Mouse (Mus musculus): ENCODE data around the gene Mtif3. TPM values are rescaled to one million over a fixed set of nuclear protein-coding genes. Genes with fewer than 3 reads are reported as not detected.

Mtif3 gene
- polyA plus RNA-seq (2017; shearing (Covaris generic)) = 11.5 TPM

DNA sequence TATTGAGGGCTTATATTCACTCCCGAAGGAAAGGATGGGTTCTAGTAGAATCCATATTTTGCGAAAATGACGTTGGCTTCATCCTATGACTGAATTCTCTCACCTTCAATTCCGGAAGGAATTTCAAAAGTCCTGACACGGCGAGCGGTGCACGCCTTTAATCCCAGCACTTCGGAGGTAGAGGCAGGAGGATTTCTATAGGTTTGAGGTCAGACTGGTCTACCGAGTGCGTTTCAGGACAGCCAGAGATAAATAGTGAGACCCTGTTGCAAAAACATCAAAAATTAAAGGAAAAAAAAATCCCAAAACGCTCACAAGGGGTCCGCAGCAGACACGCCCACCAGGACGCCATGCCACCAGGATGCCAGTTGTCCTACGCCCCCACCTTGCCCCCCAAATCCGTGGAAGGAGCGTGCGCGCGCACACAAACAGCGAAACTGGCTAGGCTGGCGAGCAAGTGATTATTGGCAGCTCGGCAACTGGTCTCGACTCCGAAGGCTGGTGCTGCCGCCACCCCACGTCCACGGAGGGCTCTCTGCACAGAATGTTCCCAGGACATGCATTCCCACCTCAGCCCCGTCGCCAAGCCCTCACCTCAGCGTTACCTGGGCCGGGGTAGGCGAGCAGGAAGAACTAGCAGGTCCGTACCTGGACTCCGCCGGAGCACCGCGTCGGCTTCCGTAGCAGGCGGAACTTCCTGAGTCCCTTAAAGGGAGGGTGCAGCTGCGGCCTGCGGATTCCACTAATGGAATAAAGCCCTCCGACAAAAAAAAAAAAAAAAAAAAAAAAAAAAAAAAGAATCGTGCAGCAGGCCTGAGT is at the start of gene Mtif3:
Gene Mtif3, minus strand, starts transcription at position 683 of the 819 bp plus-strand sequence.

DNA sequence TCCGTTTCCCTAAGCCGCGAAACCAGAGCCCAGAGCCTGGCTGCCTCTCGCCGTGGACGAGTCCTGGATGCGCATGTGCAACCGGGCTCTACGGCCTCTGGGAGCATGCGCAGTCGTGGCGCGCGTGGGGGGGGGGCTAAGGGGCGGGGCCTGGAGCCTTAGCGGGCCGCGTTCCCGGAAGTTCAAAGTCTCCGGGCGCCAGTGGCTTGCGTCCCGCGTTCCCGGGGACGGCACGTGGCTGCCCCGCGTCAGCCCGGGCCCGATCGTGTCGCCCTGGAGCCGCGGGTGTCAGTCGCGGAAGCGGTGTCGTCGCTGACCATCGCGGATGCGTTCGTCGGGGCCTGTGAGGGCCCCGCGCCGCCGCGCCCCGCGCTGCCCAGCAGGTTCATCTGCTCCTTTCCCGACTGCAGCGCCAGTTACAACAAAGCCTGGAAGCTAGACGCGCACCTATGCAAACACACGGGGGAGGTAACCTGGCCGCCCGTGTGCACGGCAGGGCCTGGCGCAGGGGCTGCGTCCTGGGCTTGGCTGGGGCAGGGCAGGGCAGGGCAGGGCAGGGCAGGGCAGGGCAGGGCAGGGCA is 15.0 kb downstream of the Mtif3 start, which contains the start of gene Gtf3a:
Gene Gtf3a, plus strand, starts transcription at position 150 of the 581 bp plus-strand sequence.

Other genes with a start within 250 kb of the Mtif3 start
- 39.4 TPM for gene Usp12, start 168.8 kb downstream of the Mtif3 start, polyA plus RNA-seq (2017; shearing (Covaris generic))
- 439 TPM for gene Rpl21, start 130.9 kb downstream of the Mtif3 start, polyA plus RNA-seq (2017; shearing (Covaris generic))
- gene Rasl11a, start 118.7 kb downstream of the Mtif3 start, polyA plus RNA-seq (2017; shearing (Covaris generic)) = 21.3 TPM
- 50.8 TPM for gene Gtf3a, start 15.1 kb downstream of the Mtif3 start, polyA plus RNA-seq (2017; shearing (Covaris generic))
- 79.5 TPM for gene Lnx2, start 112.8 kb upstream of the Mtif3 start, polyA plus RNA-seq (2017; shearing (Covaris generic))
- 222 TPM for gene Polr1d, start 113.2 kb upstream of the Mtif3 start, polyA plus RNA-seq (2017; shearing (Covaris generic))
- gene Gsx1, start 224.9 kb upstream of the Mtif3 start, polyA plus RNA-seq (2017; shearing (Covaris generic)) = not detected

Data from effector memory CD4-positive, alpha-beta T cell, adult 5 months (primary cell).